Mouse (Mus musculus) ES-E14 (cell line): ENCODE measurements around the gene Actb. TPM values are rescaled to one million over a fixed set of nuclear protein-coding genes. Genes with fewer than 3 reads are reported as not detected.
A peak's percentile ranks its signal among the peaks of the same experiment; 100 is the strongest.

Experiments
- DNase-seq: peaks from one replicate; pipeline ENCODE4 v3.0.0-alpha.2; 2013; ENCODE audit warnings: low read depth, low spot score
- H3K27ac ChIP-seq: 2 replicates; pipeline ENCODE4 v1.5.1; 2012; ENCODE audit warnings: low read depth, mild to moderate bottlenecking, low read length, moderate library complexity, mixed read lengths; ENCODE audit not compliant: poor library complexity, insufficient read depth, severe bottlenecking
- H3K36me3 ChIP-seq: 2 replicates; pipeline ENCODE4 v1.6.1; 2012; ENCODE audit warnings: mild to moderate bottlenecking, low read length, moderate library complexity, mixed read lengths; ENCODE audit not compliant: control insufficient read depth, poor library complexity, insufficient read depth, severe bottlenecking
- H3K4me1 ChIP-seq, 2 experiments: fragments of 150-350 bp in 1 of 2; sonication (generic) in 1 of 2; 2 replicates each; pipeline ENCODE4 v1.6.1; 2012; ENCODE audit warnings: low read length in 2 of 2, mild to moderate bottlenecking in 1 of 2, mixed read lengths in 1 of 2; ENCODE audit not compliant: control insufficient read depth in 2 of 2, insufficient read depth in 2 of 2, poor library complexity in 1 of 2
- H3K4me3 ChIP-seq, 2 experiments: fragments of 150-350 bp in 1 of 2; sonication (generic) in 1 of 2; 2 replicates each; pipeline ENCODE4 v1.5.1; 2012; ENCODE audit warnings: low read length in 2 of 2, low read depth in 1 of 2, mild to moderate bottlenecking in 1 of 2, mixed read lengths in 1 of 2; ENCODE audit not compliant: insufficient read depth in 1 of 2, poor library complexity in 1 of 2, severe bottlenecking in 1 of 2
- H3K9ac ChIP-seq: 2 replicates; pipeline ENCODE4 v1.6.1; 2012; ENCODE audit warnings: low read depth, mild to moderate bottlenecking, low read length, mixed read lengths; ENCODE audit not compliant: poor library complexity, insufficient read depth, severe bottlenecking
- H3K9me3 ChIP-seq: fragments of 150-350 bp; sonication (generic); 2 replicates; pipeline ENCODE4 v1.6.1; 2012; ENCODE audit warnings: low read depth, mild to moderate bottlenecking, low read length; ENCODE audit not compliant: control insufficient read depth, insufficient read depth
- CHD2 ChIP-seq: IDR thresholded peaks from 2 replicates; pipeline ENCODE4 v1.6.1; 2014; ENCODE audit warnings: mild to moderate bottlenecking, low read depth, low read length, inconsistent platforms
- HCFC1 ChIP-seq: IDR thresholded peaks from 2 replicates; pipeline ENCODE4 v1.6.1; 2012; ENCODE audit warnings: low read length, inconsistent platforms, borderline replicate concordance; ENCODE audit not compliant: insufficient read depth
- MAFK ChIP-seq: IDR thresholded peaks from 2 replicates; pipeline ENCODE4 v1.6.1; 2014; ENCODE audit warnings: mild to moderate bottlenecking, low read depth, low read length, inconsistent platforms; ENCODE audit not compliant: insufficient read depth
- ZC3H11A ChIP-seq: IDR thresholded peaks from 2 replicates; pipeline ENCODE4 v1.6.1; 2012; ENCODE audit warnings: low read depth, mild to moderate bottlenecking, inconsistent platforms, low read length, borderline replicate concordance
- ZNF384 ChIP-seq: IDR thresholded peaks from 2 replicates; pipeline ENCODE4 v1.6.1; 2012; ENCODE audit warnings: low read depth, low read length, inconsistent platforms
- in situ Hi-C, 2 experiments: fragments of 600-800 bp; cut with MboI; formaldehyde crosslinking; loops; one replicate each; pipeline ENCODE4 v1.15.1; 2025; ENCODE audit warnings: low sequenced_read_pairs in 2 of 2, inconsistent platforms in 1 of 2; ENCODE audit not compliant: unreplicated experiment in 2 of 2
- total RNA-seq: library from RNA; depleted of rRNA; stranded (reverse); fragments of 300-350 nt; gene quantifications from 2 replicates; pipeline ENCODE4 v1.2.3, GENCODE M21; 2012

Gene Actb
- total RNA-seq, 1 experiment = 4,692 TPM

GRCm38 (mm10) chr5:142880246-142880645 is 26.3 kb downstream of the Actb start:
- H3K4me1 ChIP-seq = peaks cover 0 to 13% of the 10 kb centered on the region in 2 experiments; a peak in 2 of 4 replicates
- peaks cover 52% of the 10 kb centered on the region for H3K36me3 ChIP-seq
- TF ChIP-seq CHD2 = no peak
- no peak for TF ChIP-seq ZC3H11A
- TF ChIP-seq HCFC1 = no peak
- TF ChIP-seq MAFK = no peak
- no peak for TF ChIP-seq ZNF384
- no peaks in the 10 kb centered on the region for H3K9me3 ChIP-seq
- no peak overlapping the region for H3K4me3 ChIP-seq
- H3K27ac ChIP-seq = no peak overlapping the region
- no peak overlapping the region for H3K9ac ChIP-seq
- in situ Hi-C loops = no loop called here
- DNase-seq = no peak

- in situ Hi-C loops = no loop called here
- TF ChIP-seq HCFC1 (no peak), MAFK (no peak), CHD2 (no peak), ZC3H11A (peak; percentile 67; the same call in 1 of the 2 replicates), ZNF384 (no peak)
- H3K9ac ChIP-seq = no peak overlapping the region
- peaks cover 0 to 11% of the 10 kb centered on the region in 2 experiments; a peak in 2 of 4 replicates for H3K4me1 ChIP-seq
- H3K9me3 ChIP-seq = no peaks in the 10 kb centered on the region
- no peak for DNase-seq
- no peak overlapping the region for H3K27ac ChIP-seq
- peaks cover 53% of the 10 kb centered on the region for H3K36me3 ChIP-seq
- H3K4me3 ChIP-seq = no peak overlapping the region
Observed at GRCm38 (mm10) chr5:142879318-142880175, 27.0 kb downstream of the Actb start.

GRCm38 (mm10) chr5:142878570-142878969 is 28.0 kb downstream of the Actb start:
- in situ Hi-C loops = no loop called here
- H3K9me3 ChIP-seq = no peaks in the 10 kb centered on the region
- no peak for TF ChIP-seq MAFK
- TF ChIP-seq CHD2 = no peak
- no peak for TF ChIP-seq HCFC1
- no peak for TF ChIP-seq ZC3H11A
- no peak for TF ChIP-seq ZNF384

GRCm38 (mm10) chr5:142877337-142878280 is 28.9 kb downstream of the Actb start:
- Histone ChIP-seq H3K36me3 (peaks cover 49% of the 10 kb centered on the region), H3K4me3 (no peak overlapping the region), H3K9ac (no peak overlapping the region), H3K4me1 (peaks cover 0 to 11% of the 10 kb centered on the region in 2 experiments; a peak in 2 of 4 replicates), H3K9me3 (no peaks in the 10 kb centered on the region), H3K27ac (no peak overlapping the region)
- DNase-seq = no peak
- TF ChIP-seq HCFC1 (no peak), MAFK (0 out of 2 replicates have a peak, but pooled peaks have one; percentile 18), ZC3H11A (peak; percentile 55; the same call in 1 of the 2 replicates)
- in situ Hi-C loops = no loop called here

More at GRCm38 (mm10) chr5:142878570-142878969, 28.0 kb downstream of the Actb start:
- Histone ChIP-seq H3K4me3 (no peak overlapping the region), H3K27ac (no peak overlapping the region), H3K36me3 (peaks cover 49% of the 10 kb centered on the region), H3K9ac (no peak overlapping the region), H3K4me1 (peaks cover 0 to 11% of the 10 kb centered on the region in 2 experiments; a peak in 2 of 4 replicates)
- DNase-seq = no peak
